Mouse (Mus musculus) forelimb bud, embryonic 11.5 days (tissue): ENCODE data around the gene Tmprss4.

Source experiments
- DNase-seq: peaks from one replicate; pipeline ENCODE4 v3.0.0-alpha.2; 2012; ENCODE audit warnings: low read depth, low spot score

Tmprss4 gene

DNA sequence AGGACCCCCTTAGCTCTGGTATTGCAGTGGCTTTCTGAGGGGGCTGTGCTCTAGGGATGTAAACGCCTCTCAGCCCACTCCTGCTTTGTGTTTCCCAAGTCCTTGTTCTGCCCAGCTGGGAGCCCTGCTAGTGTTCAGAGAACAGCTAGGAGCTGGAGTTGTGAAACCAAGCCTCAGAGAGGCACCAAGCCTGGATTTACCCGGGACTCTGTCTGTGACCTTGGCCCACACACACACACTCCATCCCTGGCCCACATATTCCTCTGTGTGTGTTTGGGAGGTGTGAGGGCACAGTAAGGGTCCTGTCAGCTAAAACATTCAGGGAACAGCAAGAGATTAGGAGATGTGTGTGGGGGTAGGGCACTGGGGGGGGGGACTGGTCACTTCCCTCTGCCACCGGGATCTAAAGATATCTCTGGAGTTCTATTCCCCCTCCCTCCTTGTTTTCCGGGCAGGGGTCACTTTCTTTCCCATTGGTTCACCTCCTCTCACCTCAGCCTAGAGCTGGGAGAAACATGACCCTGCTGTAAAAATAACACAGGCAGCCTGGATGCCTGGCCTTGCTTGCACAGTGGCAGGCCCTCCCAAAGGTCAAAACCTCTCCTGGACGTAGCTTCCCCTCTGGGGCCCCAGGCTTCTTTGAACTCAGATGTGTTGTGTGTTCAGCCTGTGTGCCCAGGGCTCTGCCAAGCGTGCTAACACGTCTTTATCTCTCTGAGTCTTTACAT lies 67.3 kb downstream of the Tmprss4 start:
- no peak for DNase-seq

DNA sequence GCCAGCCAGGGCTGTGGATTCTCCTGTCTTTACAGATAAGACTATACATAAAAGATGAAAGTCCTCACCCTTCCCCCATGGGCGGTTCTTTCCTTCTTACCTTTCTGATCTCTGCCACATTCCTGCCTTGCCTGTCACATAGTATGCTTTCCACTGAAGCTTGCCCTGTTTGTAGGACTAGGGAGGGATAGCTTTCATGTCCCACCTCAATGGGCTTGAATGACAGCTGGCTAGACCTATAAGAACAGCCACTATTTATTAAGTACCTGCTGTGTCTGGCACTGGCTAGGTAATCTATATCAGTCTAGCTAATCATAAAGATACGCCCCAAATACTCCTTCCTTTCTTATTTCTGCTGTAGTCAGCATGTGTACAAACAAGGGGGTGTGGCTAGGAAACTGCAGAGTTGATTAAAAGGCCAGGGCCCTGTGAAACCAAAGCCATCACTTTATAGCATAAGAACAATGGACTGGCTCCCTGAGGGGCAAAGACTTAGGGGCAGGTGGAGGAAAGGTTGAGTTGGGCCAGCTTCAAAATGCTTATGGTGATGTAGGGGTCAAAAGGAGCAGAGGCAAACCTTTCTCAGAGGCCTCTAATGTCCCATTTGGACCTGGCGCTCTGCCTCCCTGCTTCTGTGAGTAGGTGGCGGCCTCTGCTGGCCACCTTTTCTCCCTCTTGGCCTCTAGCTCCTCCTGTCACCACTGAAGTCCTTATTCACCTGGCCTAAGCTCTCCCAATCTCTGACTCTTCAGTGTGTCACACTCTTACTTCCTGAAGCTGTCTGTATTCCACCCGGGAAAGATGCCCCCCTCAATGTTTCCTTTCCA lies 70.2 kb downstream of the Tmprss4 start:
- peak; percentile 53 for DNase-seq

- DNase-seq, result no peak
Measured at GRCm38 (mm10) chr9:45130119-45130518, 73.8 kb downstream of the Tmprss4 start.

- DNase-seq, result no peak
Measured at GRCm38 (mm10) chr9:45126941-45127340, 77.0 kb downstream of the Tmprss4 start.

DNA sequence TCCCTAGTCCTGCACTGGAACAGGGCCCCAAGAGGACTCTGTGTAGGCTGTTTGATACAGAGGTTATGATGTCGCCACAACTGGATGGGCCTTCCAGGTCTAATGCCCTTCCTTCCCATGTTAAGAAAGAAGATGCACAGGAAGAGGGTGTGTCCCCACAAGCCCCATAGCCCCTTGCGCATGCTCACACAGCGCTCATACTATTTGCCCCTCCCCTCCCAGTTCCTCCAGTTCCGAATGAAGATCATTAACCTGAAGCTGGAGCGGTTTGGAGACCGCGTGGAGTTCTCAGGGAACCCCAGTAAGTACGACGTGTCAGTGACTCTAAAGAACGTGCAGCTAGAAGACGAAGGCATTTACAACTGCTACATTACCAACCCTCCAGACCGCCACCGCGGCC lies 78.7 kb downstream of the Tmprss4 start:
- DNase-seq, result no peak
